27 mouse cellular contexts compared by ENCODE assay signal in the genomic region with DNA sequence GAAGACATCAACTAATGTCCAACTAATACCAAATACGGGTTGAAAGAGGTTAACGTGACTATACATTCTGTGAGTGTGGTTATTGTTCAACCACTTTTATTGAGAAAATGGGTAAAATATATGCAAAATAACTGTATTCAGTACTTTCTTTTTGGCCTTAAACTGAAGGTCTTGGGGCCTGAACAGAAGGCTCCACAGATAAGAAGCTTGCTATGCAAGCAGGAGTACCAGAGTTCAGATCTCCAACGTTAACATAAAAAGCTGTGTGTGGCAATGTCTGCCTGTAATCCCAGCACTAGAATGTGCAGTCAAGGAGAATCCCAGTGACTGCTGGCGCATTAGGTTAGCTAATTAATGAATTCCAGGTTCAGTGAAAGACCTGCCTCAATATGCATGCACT.
DNase-seq lines count a peak whose midpoint lies in the region; ATAC-seq and TF ChIP-seq lines count a peak whose summit lies in the region.
"Had no signal": no experiment of that assay in that cellular context is flagged by ENCODE, and none has a peak within 500 bp of the region (broad histone marks: within the 10 kb centered on the region; RNA-seq: fewer than 3 reads in every experiment).

No protein-coding gene starts in this region.

- peak; percentile 3 for DNase-seq in embryo, embryonic 10 days (ENCODE audit: low spot score)
- no peak for DNase-seq in embryo, embryonic 10.5 days (ENCODE audit: low spot score)
- DNase-seq in MEL (ENCODE audit: low read depth, low spot score): peak; percentile 49
- no peak for DNase-seq in layer of hippocampus, postnatal 14 days (ENCODE audit: low spot score in 2 of 2)
- no peak for DNase-seq in kidney, postnatal 4 days
- no peak for DNase-seq in natural killer cell, adult 2 months (ENCODE audit: low spot score in 2 of 2)
- DNase-seq: adrenal gland, postnatal 14 days; cerebellum, adult 2 months; cerebellum, adult 9-11 months; cerebellum, postnatal 25 days; embryo, embryonic 11 days; gastrocnemius, postnatal 25 days; heart, adult 18-20 months; heart, postnatal 10 days; heart, postnatal 36 days had no signal

- peak; percentile 42; the same call in 1 of the 2 replicates for ATAC-seq in common myeloid progenitor, adult 5-6 weeks (replicated peaks; ENCODE audit: low read depth, poor library complexity, severe bottlenecking)
- peak; percentile 71 for ATAC-seq in megakaryocyte progenitor cell, adult 5-6 weeks (replicated peaks; ENCODE audit: poor library complexity)
- ATAC-seq: forebrain, embryonic 15.5 days; hindbrain, embryonic 16.5 days; intestine, embryonic 15.5 days; Patski had no signal

- H3K9ac ChIP-seq in MEL (ENCODE audit: control insufficient read depth, low read depth, low read length, poor library complexity, severe bottlenecking): no peak overlapping the region
- H3K9ac ChIP-seq: embryonic facial prominence, embryonic 13.5 days; forebrain, embryonic 15.5 days; heart, embryonic 12.5 days; heart, embryonic 15.5 days; hindbrain, embryonic 13.5 days; intestine, embryonic 15.5 days had no signal

- H3K36me3 ChIP-seq in MEL (ENCODE audit: control insufficient read depth in 1 of 2, insufficient read depth in 2 of 2, low read length in 2 of 2): peaks cover 0 to 17% of the 10 kb centered on the region in 2 experiments; a peak in 2 of 4 replicates
- H3K36me3 ChIP-seq: embryonic facial prominence, embryonic 10.5 days; embryonic facial prominence, embryonic 13.5 days; forebrain, embryonic 15.5 days; heart, embryonic 12.5 days; heart, embryonic 15.5 days; hindbrain, embryonic 10.5 days; hindbrain, embryonic 13.5 days; intestine, embryonic 15.5 days had no signal

- TF ChIP-seq RAD21 in MEL (IDR thresholded peaks at IDR 0.05; ENCODE audit: low read depth, low read length): no peak

- TF ChIP-seq CTCF in MEL (IDR thresholded peaks at IDR 0.05 in 2 of 3, conservative IDR thresholded peaks at IDR 0.05 in 1 of 3; ENCODE audit: control insufficient read depth in 1 of 3, insufficient read depth in 1 of 3, low read depth in 2 of 3, low read length in 3 of 3, poor library complexity in 1 of 3, severe bottlenecking in 1 of 3): no peak

- no peak overlapping the region for H3K27ac ChIP-seq in MEL (ENCODE audit: control insufficient read depth, low read depth, low read length)
- H3K27ac ChIP-seq: embryonic facial prominence, embryonic 10.5 days; embryonic facial prominence, embryonic 13.5 days; forebrain, embryonic 15.5 days; heart, embryonic 15.5 days; hindbrain, embryonic 10.5 days; hindbrain, embryonic 13.5 days; intestine, embryonic 15.5 days had no signal

- H3K4me3 ChIP-seq in MEL (ENCODE audit: control insufficient read depth in 1 of 2, insufficient read depth in 1 of 2, low read depth in 2 of 2, low read length in 2 of 2): no peak overlapping the region
- H3K4me3 ChIP-seq: embryonic facial prominence, embryonic 10.5 days; embryonic facial prominence, embryonic 13.5 days; forebrain, embryonic 15.5 days; heart, embryonic 12.5 days; heart, embryonic 15.5 days; hindbrain, embryonic 10.5 days; hindbrain, embryonic 13.5 days; intestine, embryonic 15.5 days had no signal

- H3K79me2 ChIP-seq in MEL (ENCODE audit: control insufficient read depth, insufficient read depth, low read length, poor library complexity): no peaks in the 10 kb centered on the region

- no peaks in the 10 kb centered on the region for H3K9me3 ChIP-seq in MEL (replicated peaks; ENCODE audit: insufficient read depth, low read length)
- H3K9me3 ChIP-seq: embryonic facial prominence, embryonic 10.5 days; embryonic facial prominence, embryonic 13.5 days; forebrain, embryonic 15.5 days; heart, embryonic 12.5 days; heart, embryonic 15.5 days; hindbrain, embryonic 10.5 days; hindbrain, embryonic 13.5 days; intestine, embryonic 15.5 days had no signal

- no peak for TF ChIP-seq POLR2A in MEL (IDR thresholded peaks at IDR 0.05; ENCODE audit: control insufficient read depth in 1 of 2, insufficient read depth in 1 of 2, low read depth in 1 of 2, low read length in 2 of 2, poor library complexity in 1 of 2)

- peaks cover 3 to 8% of the 10 kb centered on the region in 2 experiments for H3K4me1 ChIP-seq in MEL (ENCODE audit: control insufficient read depth in 1 of 2, insufficient read depth in 2 of 2, low read length in 2 of 2)
- H3K4me1 ChIP-seq: embryonic facial prominence, embryonic 10.5 days; embryonic facial prominence, embryonic 13.5 days; forebrain, embryonic 15.5 days; heart, embryonic 12.5 days; heart, embryonic 15.5 days; hindbrain, embryonic 10.5 days; hindbrain, embryonic 13.5 days; intestine, embryonic 15.5 days had no signal

- no peaks in the 10 kb centered on the region for H3K27me3 ChIP-seq in MEL (ENCODE audit: control insufficient read depth in 1 of 2, insufficient read depth in 2 of 2, low read length in 2 of 2)
- H3K27me3 ChIP-seq: embryonic facial prominence, embryonic 13.5 days; forebrain, embryonic 15.5 days; heart, embryonic 12.5 days; heart, embryonic 15.5 days; hindbrain, embryonic 13.5 days; intestine, embryonic 15.5 days had no signal

- TF ChIP-seq EP300 in MEL (IDR thresholded peaks at IDR 0.05; ENCODE audit: low read depth in 1 of 2, low read length in 2 of 2): no peak

TF ChIP-seq in MEL, 35 proteins besides CTCF, POLR2A, EP300 and RAD21:
- TF ChIP-seq GATA1 (IDR thresholded peaks at IDR 0.05; ENCODE audit: low read depth, low read length) (peak; percentile 35; the same call in 1 of the 2 replicates), ZC3H11A (IDR thresholded peaks at IDR 0.05; ENCODE audit: low read depth, low read length) (no peak), TAL1 (IDR thresholded peaks at IDR 0.05; ENCODE audit: low read length) (peak; percentile 51), UBTF (IDR thresholded peaks at IDR 0.05; ENCODE audit: borderline replicate concordance, insufficient read depth, low read depth, low read length) (no peak)

Comparison
In these comparisons a context has a peak if more than half of its experiments do, and no peak if none do; other contexts are left out.
1. DNase-seq: peak in embryo, embryonic 10 days (single experiment) and MEL (single experiment); none in embryo, embryonic 10.5 days (single experiment), layer of hippocampus, postnatal 14 days (0 of 2), kidney, postnatal 4 days (0 of 2) and natural killer cell, adult 2 months (0 of 2).